Mouse (Mus musculus) intestine, embryonic 16.5 days (tissue): ENCODE measurements around the gene Mtor. TPM values are rescaled to one million over a fixed set of nuclear protein-coding genes. Genes with fewer than 3 reads are reported as not detected.

ENCODE experiments used
- ATAC-seq: fragments of 200-750 bp; cut with Nextera tagmentation; 2 replicates; pipeline ENCODE4 v1.8.0; 2017; ENCODE audit warnings: moderate TSS enrichment, moderate library complexity
- H3K27ac ChIP-seq: fragments of 300-500 bp; sonication (generic); 2 replicates; pipeline ENCODE4 v1.5.1; 2014; ENCODE audit warnings: mild to moderate bottlenecking, low read length
- H3K27me3 ChIP-seq: fragments of 300-500 bp; sonication (generic); replicated peaks from 2 replicates; pipeline ENCODE4 v1.6.1; 2014; ENCODE audit warnings: low read length, control low read depth, mixed read lengths; ENCODE audit not compliant: control insufficient read depth, insufficient read depth
- H3K36me3 ChIP-seq: fragments of 300-500 bp; sonication (generic); 2 replicates; pipeline ENCODE4 v1.6.1; 2014; ENCODE audit warnings: low read length, control low read depth; ENCODE audit not compliant: control insufficient read depth, insufficient read depth
- H3K4me1 ChIP-seq: fragments of 300-500 bp; sonication (generic); 2 replicates; pipeline ENCODE4 v1.6.1; 2014; ENCODE audit warnings: low read length, control low read depth, mixed read lengths; ENCODE audit not compliant: control insufficient read depth, insufficient read depth
- H3K4me2 ChIP-seq: fragments of 300-500 bp; sonication (generic); 2 replicates; pipeline ENCODE4 v1.6.1; 2014; ENCODE audit warnings: low read depth, low read length, control low read depth
- H3K4me3 ChIP-seq: fragments of 300-500 bp; sonication (generic); 2 replicates; pipeline ENCODE4 v1.5.1; 2014; ENCODE audit warnings: mild to moderate bottlenecking, low read length
- H3K9ac ChIP-seq: fragments of 300-500 bp; sonication (generic); 2 replicates; pipeline ENCODE4 v1.6.1; 2014; ENCODE audit warnings: low read depth, low read length
- H3K9me3 ChIP-seq: fragments of 300-500 bp; sonication (generic); 2 replicates; pipeline ENCODE4 v1.6.1; 2016; ENCODE audit warnings: low read length, control low read depth; ENCODE audit not compliant: control insufficient read depth
- WGBS: fragments of 180-500 bp; shearing (Covaris S2); extraction: QIAGEN DNeasy Blood & Tissue Kit; methylation state at CpG from one replicate; pipeline ENCODE4 v1.1.7; 2014; 5-methylcytosine and 5-hydroxymethylcytosine counted together
- polyA plus RNA-seq: library from polyadenylated mRNA; unstranded; fragments of >200 nt; fragmentation: Nextera tagmentation; extraction: Ambion mirVana; gene quantifications from 2 replicates; pipeline ENCODE4 v1.2.1, GENCODE M21; 2015

Mtor gene
- polyA plus RNA-seq, 1 experiment from 2014 or later, result 10.9 TPM

DNA sequence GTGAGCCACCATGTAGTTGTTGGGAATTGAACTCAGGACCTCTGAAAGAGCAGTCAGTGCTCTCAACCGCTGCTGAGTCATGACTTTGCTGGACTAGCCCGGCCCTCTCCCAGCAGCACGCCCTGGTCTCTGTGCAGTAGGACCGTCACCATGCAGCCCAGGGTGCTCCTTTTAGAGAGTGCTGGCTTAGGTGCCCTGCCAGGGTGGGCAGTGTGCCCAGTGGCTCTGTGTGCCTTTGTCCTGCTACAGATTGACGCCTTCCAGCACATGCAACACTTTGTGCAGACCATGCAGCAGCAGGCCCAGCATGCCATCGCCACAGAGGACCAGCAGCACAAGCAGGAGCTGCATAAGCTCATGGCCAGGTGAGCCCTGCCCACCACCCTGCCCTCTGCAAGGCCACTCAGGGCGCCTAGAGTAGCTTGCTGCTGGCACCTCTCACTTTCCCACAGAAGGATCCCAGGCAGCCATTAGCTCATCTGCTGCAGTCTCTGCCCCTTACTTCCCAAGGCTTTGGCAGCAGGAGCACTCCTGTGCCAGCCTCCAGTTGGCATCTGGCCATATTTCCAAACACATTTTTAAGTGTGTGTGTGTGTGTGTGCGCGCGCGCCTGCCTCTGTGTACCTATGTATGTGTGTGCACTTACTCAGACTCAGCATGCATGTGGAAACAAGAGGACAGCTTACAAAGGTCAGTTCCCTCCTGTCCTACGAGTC, 85.4 kb downstream of the Mtor start:
- 86% methylated on average over 12 of the region's 12 CpGs for WGBS
- Histone ChIP-seq H3K36me3 (peaks cover 19% of the 10 kb centered on the region), H3K9ac (no peak overlapping the region), H3K4me3 (no peak overlapping the region), H3K27ac (no peak overlapping the region), H3K9me3 (no peaks in the 10 kb centered on the region), H3K4me2 (no peak overlapping the region), H3K4me1 (no peaks in the 10 kb centered on the region), H3K27me3 (no peaks in the 10 kb centered on the region)
- ATAC-seq, result no peak

DNA sequence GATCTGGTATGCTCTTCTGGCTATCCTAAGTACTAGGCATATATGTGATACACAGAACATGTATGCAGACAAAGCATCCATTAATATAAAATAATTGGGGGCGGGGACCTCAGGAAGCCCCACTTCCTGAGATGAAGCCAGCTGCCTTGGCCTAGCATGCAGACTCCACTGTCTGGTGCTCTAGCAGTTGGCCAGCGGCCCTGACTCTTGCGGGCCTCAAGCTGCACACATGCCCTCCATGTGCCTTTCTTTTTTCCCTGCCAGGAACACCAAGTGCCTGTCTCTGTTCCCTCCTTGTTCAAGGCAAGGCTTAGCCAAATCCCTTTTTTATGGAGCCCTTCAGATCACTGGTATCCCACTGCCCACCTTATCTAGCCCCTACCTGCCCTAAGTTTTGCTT, 87.5 kb downstream of the Mtor start:
- WGBS, result 92% methylated on average over 3 of the region's 3 CpGs
- Histone ChIP-seq H3K9me3 (no peaks in the 10 kb centered on the region), H3K27ac (no peak overlapping the region), H3K9ac (no peak overlapping the region), H3K4me1 (no peaks in the 10 kb centered on the region), H3K4me3 (no peak overlapping the region), H3K36me3 (peaks cover 24% of the 10 kb centered on the region), H3K27me3 (no peaks in the 10 kb centered on the region), H3K4me2 (no peak overlapping the region)
- ATAC-seq, result no peak

DNA sequence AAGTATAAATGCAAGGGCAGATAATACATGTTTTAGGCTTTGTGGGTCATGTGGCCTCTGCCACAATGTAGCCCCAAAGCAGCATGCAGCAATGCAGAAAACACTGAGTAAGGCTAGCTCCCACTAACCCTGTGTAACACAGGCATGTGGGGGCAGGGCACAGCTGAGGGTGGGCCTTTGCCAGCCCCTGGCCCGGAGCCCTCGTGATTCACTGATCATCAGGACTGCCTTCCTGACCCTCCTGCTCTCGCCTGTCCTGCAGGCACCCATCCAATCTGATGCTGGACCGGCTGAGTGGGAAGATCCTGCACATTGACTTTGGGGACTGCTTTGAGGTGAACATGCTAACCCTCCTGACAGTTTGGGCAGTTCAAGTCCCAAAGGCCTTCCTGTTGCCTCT, 100.7 kb downstream of the Mtor start:
- Histone ChIP-seq H3K27me3 (no peaks in the 10 kb centered on the region), H3K4me3 (no peak overlapping the region), H3K4me1 (no peaks in the 10 kb centered on the region), H3K27ac (no peak overlapping the region), H3K4me2 (no peak overlapping the region), H3K36me3 (peaks cover 14% of the 10 kb centered on the region), H3K9me3 (no peaks in the 10 kb centered on the region), H3K9ac (no peak overlapping the region)
- ATAC-seq, result no peak
- 90% methylated on average over 4 of the region's 4 CpGs for WGBS

DNA sequence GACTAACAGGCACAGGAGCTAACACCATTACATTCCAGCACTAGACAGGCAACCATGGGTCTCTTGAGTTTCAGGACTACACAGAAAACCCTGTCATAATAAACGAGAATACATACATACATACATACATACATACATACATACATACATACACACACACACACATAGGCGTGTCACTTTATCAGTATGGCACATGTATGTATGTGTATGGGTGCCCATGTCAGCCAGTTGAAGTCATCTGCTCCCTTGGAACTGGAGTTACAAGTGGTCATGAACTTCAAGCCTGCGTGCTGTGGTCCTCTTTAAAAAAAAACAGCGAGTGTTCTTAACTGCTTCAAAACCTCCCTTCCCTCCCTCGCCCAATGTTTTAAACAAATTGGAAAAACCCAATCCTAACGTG, 109.4 kb downstream of the Mtor start:
- Histone ChIP-seq H3K4me3 (peak overlapping the region; percentile 91), H3K4me2 (peak overlapping the region; percentile 77), H3K9me3 (no peaks in the 10 kb centered on the region), H3K27me3 (no peaks in the 10 kb centered on the region), H3K36me3 (peaks cover 25% of the 10 kb centered on the region), H3K4me1 (0 out of 2 replicates have a peak, but pooled peaks cover 2% of the 10 kb centered on the region), H3K27ac (peak overlapping the region; percentile 90; the same call in 1 of the 2 replicates), H3K9ac (peak overlapping the region; percentile 95)
- peak; percentile 49 for ATAC-seq
- 26% methylated on average over 6 of the region's 6 CpGs for WGBS

DNA sequence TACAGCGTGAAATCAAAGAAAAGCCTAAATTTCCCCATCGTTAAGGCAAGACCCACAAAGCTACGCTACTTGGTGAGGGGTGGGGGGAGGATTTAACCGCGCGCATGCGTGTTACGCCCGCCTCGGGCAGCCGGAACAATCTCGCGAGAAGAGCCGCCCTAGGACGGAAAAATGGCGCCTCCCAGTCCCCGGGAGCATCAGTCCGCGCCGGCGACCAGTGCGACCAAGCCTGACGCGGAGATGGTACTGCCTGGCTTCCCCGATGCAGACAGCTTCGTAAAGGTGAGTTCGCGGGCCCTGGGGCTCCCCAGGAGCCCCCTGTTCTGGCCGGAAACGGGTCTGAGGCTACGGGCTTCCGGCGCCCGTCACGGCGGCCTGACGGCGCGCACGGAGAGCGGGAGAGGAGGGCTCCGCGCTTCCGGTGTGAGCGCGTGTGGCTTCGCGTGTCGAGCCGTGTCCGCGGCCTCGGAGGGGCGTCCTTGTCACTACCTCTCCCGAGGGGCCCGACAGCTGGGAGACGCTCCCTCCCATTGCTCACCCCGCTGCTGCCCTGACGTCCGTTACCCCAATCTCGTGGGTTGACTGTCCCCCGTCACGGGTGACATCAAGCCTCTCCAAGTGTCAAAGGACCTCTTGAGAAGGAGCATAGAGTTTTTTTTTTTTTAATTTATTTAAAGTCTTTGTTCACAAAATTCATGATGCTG, 110.0 kb downstream of the Mtor start, which contains the start of gene Exosc10:
TSS of gene Exosc10 (plus strand) at position 133 of the 704 bp plus-strand sequence.
- 0 out of 2 replicates have a peak, but pooled peaks cover 2% of the 10 kb centered on the region for H3K4me1 ChIP-seq
- H3K9ac ChIP-seq, result peak within 1 kb of the TSS; percentile 95
- WGBS, result under 1% methylated on average over 63 of the region's 63 CpGs
- H3K4me2 ChIP-seq, result peak within 1 kb of the TSS; percentile 77
- H3K36me3 ChIP-seq, result peaks cover 23% of the 10 kb centered on the region
- peak within 1 kb of the TSS; percentile 91 for H3K4me3 ChIP-seq
- ATAC-seq, result peak; percentile 97
- no peaks in the 10 kb centered on the region for H3K9me3 ChIP-seq
- H3K27me3 ChIP-seq, result no peaks in the 10 kb centered on the region
- H3K27ac ChIP-seq, result peak within 1 kb of the TSS; percentile 90

DNA sequence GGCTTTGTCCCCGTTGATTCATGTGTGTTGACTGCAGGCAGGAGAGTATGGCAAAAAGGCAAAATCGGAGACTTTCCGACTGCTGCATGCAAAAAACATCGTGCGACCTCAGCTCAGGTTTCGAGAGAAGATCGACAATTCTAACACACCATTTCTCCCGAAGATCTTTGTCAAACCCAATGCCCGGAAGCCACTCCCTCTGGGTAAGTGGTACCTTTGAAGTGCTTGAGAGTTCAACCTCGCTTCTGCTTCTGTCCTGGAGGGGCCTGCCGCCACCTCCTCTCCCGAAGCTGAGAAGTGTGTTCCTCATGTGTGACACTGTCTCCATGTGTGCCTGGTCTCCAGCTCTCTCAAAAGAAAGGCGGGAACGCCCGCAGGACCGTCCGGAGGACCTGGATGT, 114.3 kb downstream of the Mtor start:
- peaks cover 55% of the 10 kb centered on the region for H3K36me3 ChIP-seq
- no peaks in the 10 kb centered on the region for H3K27me3 ChIP-seq
- no peak for ATAC-seq
- H3K4me1 ChIP-seq, result 0 out of 2 replicates have a peak, but pooled peaks cover 2% of the 10 kb centered on the region
- no peak overlapping the region for H3K27ac ChIP-seq
- H3K9ac ChIP-seq, result no peak overlapping the region
- no peaks in the 10 kb centered on the region for H3K9me3 ChIP-seq
- no peak overlapping the region for H3K4me2 ChIP-seq
- no peak overlapping the region for H3K4me3 ChIP-seq
- 94% methylated on average over 17 of the region's 17 CpGs for WGBS

DNA sequence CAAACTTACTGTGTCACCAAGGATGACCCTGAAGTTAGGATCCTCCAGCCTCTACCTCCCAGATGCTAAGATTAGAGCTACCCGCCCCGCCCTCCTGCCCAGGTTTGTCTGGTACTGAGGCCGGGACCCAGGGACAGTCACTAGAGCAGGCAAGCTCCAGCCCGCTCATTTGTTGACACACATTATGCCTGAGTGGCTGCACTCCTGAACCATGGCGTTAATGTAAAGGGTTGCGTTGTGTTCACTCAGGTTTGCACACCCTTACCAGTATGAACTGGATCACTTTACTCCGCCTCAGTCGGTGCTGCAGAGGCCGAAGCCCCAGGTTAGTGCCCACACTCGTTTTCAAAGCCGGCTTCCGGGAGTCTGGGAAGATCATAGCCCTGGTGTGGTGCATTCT, 115.2 kb downstream of the Mtor start:
- H3K27me3 ChIP-seq, result no peaks in the 10 kb centered on the region
- no peak overlapping the region for H3K4me3 ChIP-seq
- no peak overlapping the region for H3K27ac ChIP-seq
- ATAC-seq, result no peak
- no peak overlapping the region for H3K9ac ChIP-seq
- peaks cover 55% of the 10 kb centered on the region for H3K36me3 ChIP-seq
- no peaks in the 10 kb centered on the region for H3K9me3 ChIP-seq
- WGBS, result 95% methylated on average over 12 of the region's 12 CpGs
- no peak overlapping the region for H3K4me2 ChIP-seq
- H3K4me1 ChIP-seq, result 0 out of 2 replicates have a peak, but pooled peaks cover 2% of the 10 kb centered on the region

DNA sequence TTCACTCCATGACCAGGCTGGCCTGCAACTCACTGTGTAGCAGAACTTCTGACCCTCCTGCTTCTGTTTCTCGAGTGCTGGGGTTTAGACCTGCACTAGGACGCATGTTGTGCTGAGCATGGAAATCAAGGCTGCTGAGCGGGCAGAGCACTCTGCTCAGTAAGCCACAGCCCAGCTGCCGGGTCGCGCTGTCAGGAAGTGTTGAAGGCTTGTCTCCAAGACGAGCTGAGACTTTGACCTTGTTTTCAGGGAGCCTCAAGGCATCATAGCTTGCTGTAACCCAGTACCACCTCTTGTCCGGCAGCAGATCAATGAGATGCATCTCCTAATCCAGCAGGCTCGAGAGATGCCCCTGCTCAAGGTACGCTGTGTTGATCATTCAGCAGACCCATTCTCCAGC, 121.7 kb downstream of the Mtor start:
- Histone ChIP-seq H3K9me3 (no peaks in the 10 kb centered on the region), H3K9ac (no peak overlapping the region), H3K27me3 (no peaks in the 10 kb centered on the region), H3K27ac (no peak overlapping the region), H3K4me1 (no peaks in the 10 kb centered on the region; the same call in 1 of the 2 replicates), H3K4me3 (no peak overlapping the region), H3K36me3 (peaks cover 45% of the 10 kb centered on the region), H3K4me2 (no peak overlapping the region)
- peak; percentile 60 for ATAC-seq
- WGBS, result 74% methylated on average over 10 of the region's 10 CpGs

DNA sequence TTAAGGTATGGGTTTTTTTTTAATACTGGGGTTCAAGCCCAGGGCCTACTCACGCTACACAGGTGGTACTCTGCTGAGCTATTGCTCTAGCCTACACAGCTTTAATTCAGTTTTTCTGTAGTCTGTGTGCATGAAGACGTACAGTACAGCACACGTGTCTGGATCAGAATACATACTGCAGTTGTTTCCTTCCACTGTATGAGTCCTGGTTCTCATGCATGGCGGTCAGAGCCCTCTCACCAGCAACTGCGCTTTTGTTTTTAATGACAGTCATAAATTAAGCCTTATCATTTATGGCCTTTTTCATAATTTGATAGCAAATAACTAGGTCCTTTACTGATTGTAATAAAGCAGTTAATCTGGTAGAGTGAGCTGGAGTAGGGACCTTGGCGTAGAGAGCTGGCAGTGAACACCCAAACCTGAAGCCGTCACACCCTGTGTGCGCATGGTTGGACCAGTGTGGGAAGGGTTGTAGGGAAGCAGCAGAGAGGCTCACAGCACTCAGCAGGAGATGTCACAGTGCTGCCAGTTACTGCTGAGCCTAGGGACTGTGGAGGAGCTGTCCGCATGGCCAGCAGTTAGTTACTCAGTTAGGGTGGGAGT, 122.4 kb downstream of the Mtor start:
- no peak overlapping the region for H3K27ac ChIP-seq
- no peak overlapping the region for H3K9ac ChIP-seq
- no peaks in the 10 kb centered on the region; the same call in 1 of the 2 replicates for H3K4me1 ChIP-seq
- H3K4me3 ChIP-seq, result no peak overlapping the region
- peaks cover 43% of the 10 kb centered on the region for H3K36me3 ChIP-seq
- H3K4me2 ChIP-seq, result no peak overlapping the region
- no peaks in the 10 kb centered on the region for H3K27me3 ChIP-seq
- peak; percentile 81 for ATAC-seq
- 74% methylated on average over 9 of the region's 9 CpGs for WGBS
- H3K9me3 ChIP-seq, result no peaks in the 10 kb centered on the region
